Mouse (Mus musculus) CH12.LX (cell line): ENCODE measurements around the gene Zfp444.

ENCODE experiments used
- CTCF ChIP-seq, 2 experiments: IDR thresholded peaks in 1 of 2; conservative IDR thresholded peaks in 1 of 2; 2 replicates each; pipeline ENCODE4 v1.5.1; 2011 to 2012; ENCODE audit warnings: low read depth in 2 of 2, low read length in 2 of 2, improper control_type of control experiment in 1 of 2, inconsistent platforms in 1 of 2, mild to moderate bottlenecking in 1 of 2, moderate library complexity in 1 of 2
- MAX ChIP-seq: IDR thresholded peaks from 2 replicates; pipeline ENCODE4 v1.6.1; 2011; ENCODE audit warnings: low read length, improper control_type of control experiment
- ZC3H11A ChIP-seq: IDR thresholded peaks from 2 replicates; pipeline ENCODE4 v1.6.1; 2012; ENCODE audit warnings: low read depth, mild to moderate bottlenecking, inconsistent platforms, low read length, improper control_type of control experiment

DNA sequence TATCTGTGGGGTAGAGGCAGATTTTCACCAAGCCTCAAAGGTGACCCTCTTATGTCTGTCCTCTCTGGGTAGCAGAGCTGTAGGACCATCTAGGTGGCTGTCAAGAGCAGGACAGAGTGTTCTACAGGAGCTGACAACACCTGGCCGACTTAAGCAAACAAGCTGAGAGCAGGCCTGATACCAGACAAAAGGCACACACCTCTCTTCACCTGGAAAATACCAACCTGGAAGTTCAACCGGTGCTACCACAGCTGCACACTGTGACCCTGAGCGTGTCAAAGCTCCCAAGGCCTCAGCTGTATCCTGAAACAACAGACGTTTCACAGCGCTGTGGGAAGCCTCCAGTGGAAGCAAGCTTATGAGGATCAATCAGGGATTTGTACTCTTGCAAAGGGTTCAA, 24.3 kb upstream of the Zfp444 start:
- TF ChIP-seq ZC3H11A (no peak), MAX (no peak), CTCF (conservative IDR thresholded peaks at IDR 0.05 in 1 of 2, IDR thresholded peaks at IDR 0.05 in 1 of 2; ENCODE audit: low read depth in 2 of 2, low read length in 2 of 2) (no peak)
